Comparison of ENCODE assay signal across 8 mouse cellular contexts in genomic region chr7:38107371-38108259, GRCm38 (mm10). TPM values are rescaled to one million over a fixed set of nuclear protein-coding genes. Genes with fewer than 3 reads are reported as not detected.
DNase-seq lines count a peak whose midpoint lies in the region; ATAC-seq and TF ChIP-seq lines count a peak whose summit lies in the region.

Ccne1 (minus strand) TSS chr7:38107534.

- dilution Hi-C loops in CH12.LX (cut with MboI; ENCODE audit: extremely low pct_ligation_motif_present, extremely low pct_unique_long_range_greater_than_20kb, low sequenced_read_pairs): no loop called here

- TF ChIP-seq RAD21 in CH12.LX (IDR thresholded peaks at IDR 0.05; ENCODE audit: low read depth, low read length): no peak

- peak within 1 kb of the TSS; percentile 27 for H3K27ac ChIP-seq in CH12.LX (ENCODE audit: insufficient read depth, low read depth)
- H3K27ac ChIP-seq in forebrain, embryonic 12.5 days: peak within 1 kb of the TSS; percentile 80
- peak within 1 kb of the TSS; percentile 75 for H3K27ac ChIP-seq in liver, postnatal 0 days (ENCODE audit: low read depth)
- no peak within 1 kb of the TSS for H3K27ac ChIP-seq in neural tube, embryonic 14.5 days (ENCODE audit: low read depth, low read length)

- in situ Hi-C loops in CH12.LX (cut with MboI; ENCODE audit: low pct_ligation_motif_present, low pct_unique_long_range_greater_than_20kb, low sequenced_read_pairs): no loop called here

- H3K36me3 ChIP-seq in CH12.LX (replicated peaks in 1 of 2; ENCODE audit: control insufficient read depth in 1 of 2, insufficient read depth in 1 of 2, low read length in 1 of 2): peaks cover 6 to 20% of the 10 kb centered on the region in 2 experiments
- peaks cover 6% of the 10 kb centered on the region; the same call in 1 of the 2 replicates for H3K36me3 ChIP-seq in forebrain, embryonic 12.5 days (replicated peaks)
- peaks cover 15% of the 10 kb centered on the region for H3K36me3 ChIP-seq in liver, postnatal 0 days (replicated peaks; ENCODE audit: insufficient read depth, low read length)
- H3K36me3 ChIP-seq in neural tube, embryonic 14.5 days (ENCODE audit: control insufficient read depth, insufficient read depth, low read length): no peaks in the 10 kb centered on the region

- H3K4me2 ChIP-seq in CH12.LX (ENCODE audit: insufficient read depth, low read depth, poor library complexity, severe bottlenecking): peak within 1 kb of the TSS; percentile 76
- H3K4me2 ChIP-seq in forebrain, embryonic 12.5 days: peak within 1 kb of the TSS; percentile 96
- H3K4me2 ChIP-seq in liver, postnatal 0 days (ENCODE audit: low read depth, low read length): peak within 1 kb of the TSS; percentile 99
- peak within 1 kb of the TSS; percentile 88 for H3K4me2 ChIP-seq in neural tube, embryonic 14.5 days (ENCODE audit: low read depth, low read length)

- intact Hi-C loops in heart, postnatal 10 days (cut with DNase I): no loop called here

- peak within 1 kb of the TSS; percentile 69 to 91 (median 78) for H3K4me3 ChIP-seq in CH12.LX (replicated peaks in 1 of 3; ENCODE audit: low read depth in 2 of 3, low read length in 2 of 3, poor library complexity in 1 of 3)
- H3K4me3 ChIP-seq in forebrain, embryonic 12.5 days (replicated peaks): peak within 1 kb of the TSS; percentile 81
- peak within 1 kb of the TSS; percentile 92 for H3K4me3 ChIP-seq in liver, postnatal 0 days (ENCODE audit: low read depth, low read length)
- peak within 1 kb of the TSS; percentile 70 for H3K4me3 ChIP-seq in neural tube, embryonic 14.5 days (ENCODE audit: low read depth, low read length)

- no peak for TF ChIP-seq CTCF in CH12.LX (conservative IDR thresholded peaks at IDR 0.05 in 1 of 2, IDR thresholded peaks at IDR 0.05 in 1 of 2; ENCODE audit: low read depth in 2 of 2, low read length in 2 of 2)
- TF ChIP-seq CTCF in liver, postnatal 0 days (IDR thresholded peaks at IDR 0.05; ENCODE audit: low read depth): no peak

- TF ChIP-seq EP300 in CH12.LX (IDR thresholded peaks at IDR 0.05; ENCODE audit: low read length): no peak
- no peak for TF ChIP-seq EP300 in liver, postnatal 0 days (IDR thresholded peaks at IDR 0.05; ENCODE audit: low read depth)

- H3K27me3 ChIP-seq in CH12.LX (replicated peaks): peaks cover 2% of the 10 kb centered on the region
- peaks cover 11% of the 10 kb centered on the region for H3K27me3 ChIP-seq in forebrain, embryonic 12.5 days
- no peaks in the 10 kb centered on the region for H3K27me3 ChIP-seq in liver, postnatal 0 days (ENCODE audit: insufficient read depth, low read length)
- H3K27me3 ChIP-seq in neural tube, embryonic 14.5 days (ENCODE audit: control insufficient read depth, insufficient read depth, low read length): no peaks in the 10 kb centered on the region

- H3K9ac ChIP-seq in CH12.LX (ENCODE audit: insufficient read depth, low read depth): peak within 1 kb of the TSS; percentile 78
- peak within 1 kb of the TSS; percentile 82 for H3K9ac ChIP-seq in forebrain, embryonic 12.5 days
- peak within 1 kb of the TSS; percentile 87 for H3K9ac ChIP-seq in liver, postnatal 0 days (replicated peaks)
- H3K9ac ChIP-seq in neural tube, embryonic 14.5 days (replicated peaks; ENCODE audit: low read depth, low read length): peak within 1 kb of the TSS; percentile 60

- H3K4me1 ChIP-seq in CH12.LX (ENCODE audit: control insufficient read depth in 1 of 2, insufficient read depth in 2 of 2): peaks cover 14 to 49% of the 10 kb centered on the region in 2 experiments
- H3K4me1 ChIP-seq in forebrain, embryonic 12.5 days: peaks cover 37% of the 10 kb centered on the region
- H3K4me1 ChIP-seq in liver, postnatal 0 days (ENCODE audit: insufficient read depth): peaks cover 22% of the 10 kb centered on the region
- H3K4me1 ChIP-seq in neural tube, embryonic 14.5 days (ENCODE audit: control insufficient read depth, insufficient read depth, low read length): no peaks in the 10 kb centered on the region

- no peaks in the 10 kb centered on the region for H3K9me3 ChIP-seq in CH12.LX (replicated peaks; ENCODE audit: low read length)
- H3K9me3 ChIP-seq in forebrain, embryonic 12.5 days: no peaks in the 10 kb centered on the region
- no peaks in the 10 kb centered on the region for H3K9me3 ChIP-seq in liver, postnatal 0 days (ENCODE audit: low read length)
- no peaks in the 10 kb centered on the region for H3K9me3 ChIP-seq in neural tube, embryonic 14.5 days (ENCODE audit: control insufficient read depth, low read length)

- WGBS in forebrain, embryonic 12.5 days: under 1% methylated on average over 79 of the region's 102 CpGs
- under 1% methylated on average over 98 of the region's 102 CpGs for WGBS in large intestine, adult 2 months
- under 1% methylated on average over 83 of the region's 102 CpGs for whole genome bisulfite sequencing in liver, postnatal 0 days (ENCODE audit: insufficient replicate concordance)
- 0% methylated on average over 80 of the region's 102 CpGs for WGBS in neural tube, embryonic 14.5 days

- H3K79me2 ChIP-seq in CH12.LX (replicated peaks; ENCODE audit: control insufficient read depth, extremely low read depth, insufficient read depth, poor library complexity, severe bottlenecking): peaks cover 12% of the 10 kb centered on the region

- TF ChIP-seq POLR2A in CH12.LX (IDR thresholded peaks at IDR 0.05; ENCODE audit: low read depth, low read length): peak; percentile 82

- peak; percentile 90 for DNase-seq in CH12.LX (ENCODE audit: extremely low read depth)
- peak; percentile 89 for DNase-seq in c-Kit-positive CD71-positive TER-119-negative erythroid progenitor cells, embryonic 14.5 days (ENCODE audit: low read depth)
- DNase-seq in heart, postnatal 10 days: peak; percentile 99 to 100
- DNase-seq in large intestine, adult 2 months (ENCODE audit: low read depth, low spot score): peak; percentile 79
- DNase-seq in liver, postnatal 0 days: peak; percentile 100
- peak; percentile 100 for DNase-seq in testis, postnatal 10 days (ENCODE audit: low spot score)

- peak; percentile 95 for ATAC-seq in forebrain, embryonic 12.5 days (ENCODE audit: low FRiP score)
- ATAC-seq in liver, postnatal 0 days: peak; percentile 92
- peak; percentile 91 for ATAC-seq in neural tube, embryonic 14.5 days (ENCODE audit: low read depth)

TF ChIP-seq in CH12.LX, 34 proteins besides CTCF, POLR2A, EP300 and RAD21 (continues in another document):
- TF ChIP-seq MAX (IDR thresholded peaks at IDR 0.05; ENCODE audit: low read length) (peak; percentile 81), TCF12 (IDR thresholded peaks at IDR 0.05; ENCODE audit: low read depth, low read length) (peak; percentile 54), NELFE (IDR thresholded peaks at IDR 0.05; ENCODE audit: low read depth, low read length) (peak; percentile 71), MAZ (IDR thresholded peaks at IDR 0.05; ENCODE audit: low read depth, low read length) (no peak; the same call in 1 of the 2 replicates), MEF2A (IDR thresholded peaks at IDR 0.05; ENCODE audit: borderline replicate concordance, low read depth, low read length) (no peak; the same call in 1 of the 2 replicates), TBP (conservative IDR thresholded peaks at IDR 0.05; ENCODE audit: low read depth, low read length) (peak; percentile 32; the same call in 1 of the 2 replicates), PAX5 (IDR thresholded peaks at IDR 0.05; ENCODE audit: low read length) (no peak), ZC3H11A (IDR thresholded peaks at IDR 0.05; ENCODE audit: low read depth, low read length) (no peak), ETS1 (conservative IDR thresholded peaks at IDR 0.05; ENCODE audit: low read depth, low read length) (no peak), KAT2A (IDR thresholded peaks at IDR 0.05; ENCODE audit: insufficient replicate concordance, low read length) (peak; percentile 72; the same call in 1 of the 2 replicates), RCOR1 (conservative IDR thresholded peaks at IDR 0.05; ENCODE audit: low read depth, low read length) (no peak), IRF4 (IDR thresholded peaks at IDR 0.05; ENCODE audit: low read depth, low read length) (no peak), NRF1 (IDR thresholded peaks at IDR 0.05; ENCODE audit: low read depth, low read length) (peak; percentile 80), MAFK (IDR thresholded peaks at IDR 0.05; ENCODE audit: insufficient replicate concordance, low read length) (no peak), USF2 (conservative IDR thresholded peaks at IDR 0.05; ENCODE audit: low read depth, low read length) (no peak), SMC3 (IDR thresholded peaks at IDR 0.05; ENCODE audit: low read depth, low read length) (no peak), USF1 (IDR thresholded peaks at IDR 0.05; ENCODE audit: low read depth, low read length) (no peak; the same call in 1 of the 2 replicates), JUND (conservative IDR thresholded peaks at IDR 0.05; ENCODE audit: low read depth, low read length) (no peak), JUN (IDR thresholded peaks at IDR 0.05; ENCODE audit: insufficient read depth, low read depth, low read length) (no peak), ZKSCAN1 (IDR thresholded peaks at IDR 0.05; ENCODE audit: borderline replicate concordance, low read depth, low read length) (no peak), GABPA (IDR thresholded peaks at IDR 0.05; ENCODE audit: insufficient replicate concordance, low read depth, low read length) (no peak), CHD1 (IDR thresholded peaks at IDR 0.05; ENCODE audit: low read depth, low read length) (0 out of 2 replicates have a peak, but pooled peaks have one; percentile 27), POLR2AphosphoS2 (IDR thresholded peaks at IDR 0.05; ENCODE audit: low read depth, low read length) (no peak; the same call in 1 of the 2 replicates), ZNF384 (IDR thresholded peaks at IDR 0.05; ENCODE audit: low read depth, low read length) (no peak), ZMIZ1 (IDR thresholded peaks at IDR 0.05; ENCODE audit: low read depth, low read length) (peak; percentile 59; the same call in 1 of the 2 replicates), HCFC1 (IDR thresholded peaks at IDR 0.05; ENCODE audit: low read depth, low read length) (peak; percentile 68), MYC (IDR thresholded peaks at IDR 0.05; ENCODE audit: low read depth, low read length) (0 out of 2 replicates have a peak, but pooled peaks have one; percentile 53), UBTF (IDR thresholded peaks at IDR 0.05; ENCODE audit: low read depth, low read length) (peak; percentile 45; the same call in 1 of the 2 replicates)

RNA-seq across cellular contexts. Expression of gene Ccne1, which starts in this region (rescaled TPM):
- total RNA-seq in CH12.LX (2012; rRNA removed): 43.7 and 74.4 TPM in 2 replicates
- total RNA-seq in CH12.LX (2014; rRNA removed): 70.0 and 77.8 TPM in 2 replicates
- 109 and 110 TPM in 2 replicates for polyA plus RNA-seq in CH12.LX (2012; ENCODE audit: insufficient read length, low read depth)
- 43.4 and 44.1 TPM in 2 replicates for polyA plus RNA-seq in forebrain, embryonic 12.5 days (2016; fragmentation: Nextera tagmentation; extraction: Ambion mirVana)
- 1 to 10 TPM; 3.5 to 4.3 TPM for total RNA-seq in heart, postnatal 10 days (2021)
- polyA plus RNA-seq in large intestine, adult 2 months (2012; rRNA removed): 8.2 and 9.2 TPM in 2 replicates
- 31.1 and 32.4 TPM in 2 replicates for polyA plus RNA-seq in liver, postnatal 0 days (2015; fragmentation: Nextera tagmentation; extraction: Ambion mirVana)
- 16.4 and 16.7 TPM in 2 replicates for polyA plus RNA-seq in neural tube, embryonic 14.5 days (2014; fragmentation: Nextera tagmentation; extraction: Ambion mirVana)

Comparison
In these comparisons a context has a peak if more than half of its experiments do, and no peak if none do; other contexts are left out.
1. RNA of gene Ccne1 (total RNA-seq): 43.7 to 77.8 TPM in CH12.LX; 3.5 to 4.3 TPM in heart, postnatal 10 days; every median in the first group is over 4 times any median in the second.
2. Peak in every context shown above with its lines, with median percentiles within 50 percentile points of each other: DNase-seq, H3K4me2 ChIP-seq, H3K4me3 ChIP-seq, H3K9ac ChIP-seq and ATAC-seq.